Mouse (Mus musculus) cerebellum, adult 9-10 months (tissue): ENCODE results near the gene Mta2.

Experiments
- DNase-seq: peaks from one replicate; pipeline ENCODE4 v3.0.0; 2022

Mta2 gene

DNA sequence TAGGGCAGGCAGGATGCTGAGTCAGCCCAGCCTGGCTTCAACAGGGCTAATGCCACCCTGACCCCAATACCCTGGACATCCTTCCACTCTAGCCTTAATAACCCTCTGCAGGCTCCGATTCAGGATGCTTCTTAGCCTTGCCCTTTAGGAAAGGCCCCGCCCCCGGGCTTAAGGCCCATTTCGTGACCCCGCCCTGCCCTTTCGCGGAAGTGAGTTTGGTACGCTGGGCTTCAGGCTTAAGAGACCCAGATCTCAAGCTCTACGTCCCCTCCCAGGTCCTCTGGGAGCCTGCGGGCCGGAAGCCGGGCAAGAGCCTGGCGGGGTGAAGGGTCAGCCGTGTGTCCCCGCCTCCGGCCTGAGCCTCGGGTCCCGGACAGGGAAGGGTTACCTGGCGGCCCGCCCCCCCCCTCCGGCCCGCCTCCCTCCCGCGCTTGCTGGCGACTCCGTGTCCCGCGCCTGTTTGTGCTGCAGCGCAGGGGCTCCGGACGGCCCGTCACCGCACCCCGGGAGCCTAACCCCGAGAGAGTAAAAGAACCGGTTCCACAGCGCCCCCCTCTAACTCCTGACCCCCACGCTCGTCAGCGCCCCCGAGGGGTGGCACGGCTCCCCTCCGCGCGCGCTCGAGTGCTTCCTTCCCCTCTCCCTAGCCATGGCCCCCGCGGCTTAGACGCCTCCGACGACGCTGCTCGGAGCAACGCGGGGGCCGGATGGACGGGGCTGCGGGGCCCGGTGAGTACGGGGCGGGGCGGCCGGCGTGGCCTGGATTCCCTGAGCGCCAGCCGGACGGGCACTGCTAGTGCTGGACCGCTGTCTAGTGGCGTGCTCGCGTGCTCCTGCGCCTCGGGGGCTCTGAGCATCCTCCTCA, 12.2 kb upstream of the Mta2 start, which contains the start of the genes Rom1 and Eml3:
Gene Rom1 (minus strand): TSS at position 133 of the 865 bp plus-strand sequence.
Gene Eml3 (plus strand): TSS at position 329 of the 865 bp plus-strand sequence.
- peak; percentile 88 for DNase-seq

DNA sequence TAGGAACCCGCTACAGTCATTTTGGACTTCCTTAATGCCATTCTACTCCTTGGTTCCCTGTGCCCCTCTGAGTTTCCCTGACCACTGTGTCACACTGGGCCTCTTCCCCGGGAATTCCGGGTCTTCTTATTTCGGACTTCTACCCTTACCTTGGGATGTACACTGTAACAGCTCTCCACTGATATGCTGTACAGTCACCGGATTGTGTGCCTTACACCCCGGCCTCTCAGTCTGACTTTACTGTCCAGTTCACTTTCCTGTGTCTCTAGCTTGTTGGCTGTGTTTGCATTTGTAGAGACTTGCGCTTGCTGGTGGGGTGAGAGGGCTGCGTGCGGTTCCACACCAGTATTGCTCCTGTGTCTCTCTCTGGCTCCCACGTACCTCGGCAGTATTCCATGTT, 11.6 kb upstream of the Mta2 start:
- DNase-seq = no peak

DNA sequence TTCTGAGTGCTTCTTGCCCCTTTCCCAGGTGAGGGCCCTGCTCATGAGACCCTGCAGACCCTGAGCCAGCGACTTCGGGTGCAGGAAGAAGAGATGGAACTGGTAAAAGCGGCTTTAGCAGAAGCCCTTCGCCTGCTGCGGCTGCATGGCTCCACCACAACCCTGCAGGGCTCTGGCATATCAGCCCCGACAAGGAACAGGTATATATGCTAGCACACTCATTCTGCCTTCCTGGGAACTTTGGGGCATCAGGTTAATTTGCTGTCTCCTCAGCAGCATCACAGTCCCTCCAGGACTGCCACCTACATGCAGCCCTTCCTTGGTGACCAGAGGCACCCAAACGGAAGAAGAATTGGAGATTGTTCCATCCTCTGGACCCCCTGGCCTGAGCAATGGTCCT, 10.9 kb upstream of the Mta2 start:
- DNase-seq = no peak

DNA sequence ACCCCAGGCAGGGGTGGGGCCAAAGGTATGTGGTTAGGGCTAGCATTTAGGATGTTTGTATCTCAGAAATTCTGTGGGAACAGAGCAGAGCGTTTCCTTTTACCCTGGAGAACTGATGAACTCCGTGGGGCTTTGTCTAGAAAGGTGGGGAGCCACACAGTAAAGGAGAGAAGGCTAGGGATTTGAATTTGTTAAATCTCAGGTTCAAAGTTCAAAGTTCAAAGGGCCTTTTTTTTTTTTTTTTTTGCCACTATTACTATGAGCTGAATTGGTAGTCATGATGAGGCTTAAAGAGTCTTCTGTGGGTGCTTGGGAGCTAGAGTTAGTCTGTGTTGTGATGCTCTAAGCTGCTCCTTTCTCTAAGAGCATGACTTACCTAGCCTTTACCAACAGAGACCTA, 4.9 kb upstream of the Mta2 start:
- DNase-seq = no peak

DNA sequence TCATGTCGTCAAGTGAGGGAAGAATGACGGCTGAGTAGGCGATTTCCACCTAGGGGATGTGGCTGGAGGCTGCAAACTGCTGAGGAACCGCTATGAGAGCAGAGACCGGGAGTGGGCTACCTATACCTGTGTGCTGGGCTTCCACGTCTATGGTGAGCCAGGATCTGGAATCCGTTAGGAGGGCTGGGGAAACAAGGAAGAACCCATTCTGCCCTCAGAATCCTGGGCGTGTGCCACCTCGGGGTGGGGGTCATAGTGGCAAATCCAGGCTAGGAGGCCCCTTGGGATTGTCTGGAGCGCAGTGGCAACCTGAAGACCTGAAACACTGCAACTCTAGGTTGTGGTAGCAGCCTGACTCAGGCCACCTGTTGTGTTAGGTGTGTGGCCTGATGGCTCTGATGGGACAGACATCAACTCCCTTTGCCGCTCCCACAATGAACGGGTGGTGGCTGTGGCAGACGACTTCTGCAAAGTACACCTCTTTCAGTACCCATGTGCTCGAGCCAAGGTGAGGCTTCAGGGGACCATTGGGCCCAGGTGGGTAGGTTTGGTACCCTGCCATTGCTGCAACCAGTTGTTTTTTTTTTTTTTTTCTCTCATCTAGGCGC, 1.0 kb upstream of the Mta2 start:
- DNase-seq = no peak

DNA sequence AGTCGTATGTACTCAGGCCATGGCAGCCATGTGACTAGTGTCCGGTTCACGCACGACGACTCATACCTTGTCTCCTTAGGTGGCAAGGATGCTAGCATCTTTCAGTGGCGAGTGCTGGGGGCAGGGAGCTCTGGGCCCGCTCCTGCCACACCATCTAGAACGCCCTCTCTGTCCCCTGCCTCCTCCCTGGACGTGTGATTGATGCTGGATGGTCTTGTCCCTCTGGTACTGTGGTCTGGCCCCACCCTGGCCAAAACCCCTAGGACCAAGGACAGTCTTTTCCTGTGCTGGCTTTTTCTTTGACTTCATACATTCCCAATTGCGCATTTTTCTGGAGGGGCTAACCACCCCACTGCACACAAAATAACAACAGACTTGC, 550 bp upstream of the Mta2 start:
- no peak for DNase-seq

DNA sequence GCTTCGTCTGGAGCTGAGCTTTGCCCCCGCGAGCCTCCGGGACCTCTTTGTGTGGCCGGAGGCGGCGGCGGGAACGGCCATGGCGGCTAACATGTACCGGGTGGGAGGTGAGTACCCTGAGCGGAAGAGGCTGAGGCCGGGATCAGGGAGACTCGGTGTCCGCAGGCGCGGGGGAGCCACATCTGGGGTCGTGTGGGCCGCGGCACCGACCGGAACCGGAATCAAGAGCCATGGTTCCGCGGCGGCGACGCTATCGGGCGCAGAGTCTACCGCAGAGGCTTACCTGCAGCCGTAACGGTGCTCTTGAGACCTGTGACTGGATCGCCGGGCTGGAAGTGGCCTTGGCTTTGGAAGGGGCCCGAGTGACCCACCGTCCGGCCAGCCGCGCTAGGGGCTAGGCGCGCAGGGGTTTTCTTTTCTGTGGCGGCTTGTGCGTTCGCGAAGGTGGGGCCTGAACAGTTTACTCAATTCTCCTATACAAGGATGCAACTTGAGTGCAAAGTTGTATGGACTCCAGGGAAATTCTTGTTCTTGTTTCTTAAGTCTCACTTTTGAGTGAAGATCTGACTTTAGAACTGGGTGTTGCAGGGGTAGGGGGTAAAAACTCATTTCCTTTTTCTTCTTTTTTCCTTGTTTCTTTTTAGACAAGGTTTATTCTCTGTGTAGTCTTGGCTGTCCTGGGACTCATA, 745 bp downstream of the Mta2 start:
- DNase-seq = no peak

DNA sequence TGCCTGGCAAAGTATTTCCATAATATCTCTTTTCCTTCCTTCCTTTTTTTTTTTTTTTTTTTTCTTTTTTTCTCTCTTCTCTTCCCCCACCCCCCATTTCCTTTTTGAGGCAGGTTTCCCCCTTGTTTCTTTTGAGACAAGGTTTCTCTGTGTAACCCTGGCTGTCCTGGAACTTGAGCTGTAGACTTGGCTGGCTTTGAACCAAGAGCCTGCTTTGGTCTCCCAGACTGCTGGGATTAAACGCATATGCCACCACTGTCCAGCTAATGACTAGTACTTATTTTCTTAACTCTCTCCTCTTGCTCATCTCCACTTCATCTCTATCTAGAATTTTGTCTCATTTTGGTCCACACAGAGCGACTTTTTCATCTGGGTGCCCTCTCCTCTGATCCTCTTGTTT, 1.4 kb downstream of the Mta2 start:
- no peak for DNase-seq

DNA sequence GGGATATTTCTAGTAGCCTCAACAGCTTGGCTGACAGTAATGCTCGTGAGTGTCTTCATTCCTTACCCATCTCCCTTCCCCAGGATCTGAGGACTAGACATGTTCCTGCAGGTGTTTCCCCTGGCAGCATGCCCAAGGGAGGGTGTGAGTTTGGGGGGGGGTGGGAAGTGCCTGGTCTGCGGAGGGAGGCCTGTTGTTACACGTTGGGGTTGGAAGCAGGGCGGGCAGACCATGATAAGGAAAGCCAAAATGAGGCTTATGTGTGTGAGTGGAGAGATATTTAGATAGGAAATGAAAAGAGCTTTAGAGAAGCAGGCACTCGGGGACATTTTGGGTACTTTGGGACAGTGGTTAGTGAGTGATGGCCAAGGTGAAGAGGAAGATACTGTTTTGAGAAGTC, 2.4 kb downstream of the Mta2 start:
- DNase-seq = no peak

DNA sequence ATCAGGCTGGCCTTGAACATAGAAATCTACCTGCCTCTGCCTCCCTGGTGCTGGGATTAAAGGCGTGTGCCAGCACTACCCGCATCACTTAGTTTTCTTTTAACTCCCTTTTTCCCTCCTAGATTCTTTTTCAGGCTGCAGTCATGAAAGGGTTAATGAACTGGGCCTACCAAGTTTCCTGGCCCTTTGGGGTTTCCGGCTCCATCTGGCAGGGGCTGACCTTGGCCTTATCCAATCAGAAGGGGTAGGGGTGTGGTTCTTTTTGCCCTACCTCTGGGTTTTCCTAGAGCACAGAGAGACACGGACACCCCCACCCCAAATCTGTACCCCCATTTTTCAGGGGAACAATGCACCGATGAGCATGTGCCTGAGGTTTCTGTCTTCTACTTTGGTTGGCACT, 3.1 kb downstream of the Mta2 start:
- no peak for DNase-seq

DNA sequence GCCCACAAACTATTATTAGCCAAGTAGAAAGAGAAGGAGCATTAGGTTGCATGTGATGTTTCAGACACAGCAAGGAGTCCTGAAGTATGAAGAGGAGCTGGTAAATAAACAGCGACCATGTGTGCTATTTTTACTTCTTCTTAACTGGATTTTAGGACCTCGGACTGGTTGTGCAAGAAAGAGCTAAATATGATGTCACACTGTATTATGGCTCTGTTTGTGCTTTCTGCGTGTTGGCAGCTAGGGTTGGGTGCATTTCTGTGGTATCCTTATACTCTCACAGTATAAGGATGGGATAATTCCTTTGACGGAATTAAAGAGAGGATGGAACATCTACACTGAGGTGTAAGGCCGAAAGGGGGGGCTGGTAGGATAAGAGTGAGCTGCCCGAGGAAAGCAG, 3.6 kb downstream of the Mta2 start:
- DNase-seq = no peak

DNA sequence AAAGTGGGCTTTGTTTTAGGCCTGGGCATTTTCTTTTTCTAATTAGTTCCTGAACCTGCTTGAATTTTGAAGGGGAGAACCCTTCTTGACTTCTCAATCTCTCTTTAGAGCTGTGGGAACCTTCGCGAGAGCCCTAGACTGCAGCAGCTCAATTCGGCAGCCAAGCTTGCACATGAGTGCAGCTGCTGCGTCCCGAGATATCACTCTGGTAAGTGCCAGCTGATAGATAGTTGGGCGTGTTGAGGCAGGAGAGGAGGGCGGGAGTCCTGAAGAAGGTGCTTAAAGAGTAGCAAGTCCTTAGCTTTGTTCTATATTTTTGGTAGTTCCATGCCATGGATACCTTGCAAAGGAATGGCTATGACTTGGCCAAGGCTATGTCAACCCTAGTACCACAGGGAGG, 5.3 kb downstream of the Mta2 start:
- no peak for DNase-seq

DNA sequence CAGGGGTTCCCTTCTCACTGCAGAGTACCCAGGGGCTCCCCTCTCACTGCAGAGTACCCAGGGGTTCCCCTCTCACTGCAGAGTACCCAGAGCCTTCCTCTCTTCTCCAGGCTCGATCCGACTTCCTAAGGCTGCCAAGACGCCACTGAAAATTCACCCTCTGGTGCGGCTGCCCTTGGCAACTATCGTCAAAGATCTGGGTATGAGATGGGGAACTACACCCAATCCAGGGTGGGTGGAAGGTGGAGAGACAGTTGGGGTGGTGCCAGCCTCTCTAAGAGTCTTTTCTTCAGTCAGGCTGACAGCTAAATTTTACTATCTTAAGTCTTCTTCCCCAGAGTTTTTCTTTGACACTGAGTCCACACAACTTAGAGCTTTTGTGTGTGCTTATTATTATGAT, 8.5 kb downstream of the Mta2 start:
- DNase-seq = no peak

DNA sequence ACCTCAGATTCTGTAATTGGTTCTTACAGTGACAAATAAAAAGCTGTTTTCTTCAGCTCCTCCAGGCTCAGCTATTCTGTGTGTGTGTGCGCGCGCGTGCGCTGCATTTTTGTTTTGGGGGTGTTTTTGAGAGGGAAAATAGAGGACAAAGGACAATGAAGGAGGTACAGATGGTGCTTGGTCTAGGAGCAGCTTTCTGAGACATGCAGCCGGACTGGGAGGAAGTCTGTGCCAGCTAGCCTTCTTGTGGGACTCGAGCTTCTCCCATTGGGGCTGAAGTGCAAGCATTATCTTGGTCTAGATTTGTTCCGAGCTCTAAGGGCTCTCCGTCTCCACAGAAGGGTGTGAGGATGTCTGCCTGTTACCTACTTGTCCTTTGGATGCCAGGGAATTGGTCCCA, 10.6 kb downstream of the Mta2 start:
- DNase-seq = no peak

DNA sequence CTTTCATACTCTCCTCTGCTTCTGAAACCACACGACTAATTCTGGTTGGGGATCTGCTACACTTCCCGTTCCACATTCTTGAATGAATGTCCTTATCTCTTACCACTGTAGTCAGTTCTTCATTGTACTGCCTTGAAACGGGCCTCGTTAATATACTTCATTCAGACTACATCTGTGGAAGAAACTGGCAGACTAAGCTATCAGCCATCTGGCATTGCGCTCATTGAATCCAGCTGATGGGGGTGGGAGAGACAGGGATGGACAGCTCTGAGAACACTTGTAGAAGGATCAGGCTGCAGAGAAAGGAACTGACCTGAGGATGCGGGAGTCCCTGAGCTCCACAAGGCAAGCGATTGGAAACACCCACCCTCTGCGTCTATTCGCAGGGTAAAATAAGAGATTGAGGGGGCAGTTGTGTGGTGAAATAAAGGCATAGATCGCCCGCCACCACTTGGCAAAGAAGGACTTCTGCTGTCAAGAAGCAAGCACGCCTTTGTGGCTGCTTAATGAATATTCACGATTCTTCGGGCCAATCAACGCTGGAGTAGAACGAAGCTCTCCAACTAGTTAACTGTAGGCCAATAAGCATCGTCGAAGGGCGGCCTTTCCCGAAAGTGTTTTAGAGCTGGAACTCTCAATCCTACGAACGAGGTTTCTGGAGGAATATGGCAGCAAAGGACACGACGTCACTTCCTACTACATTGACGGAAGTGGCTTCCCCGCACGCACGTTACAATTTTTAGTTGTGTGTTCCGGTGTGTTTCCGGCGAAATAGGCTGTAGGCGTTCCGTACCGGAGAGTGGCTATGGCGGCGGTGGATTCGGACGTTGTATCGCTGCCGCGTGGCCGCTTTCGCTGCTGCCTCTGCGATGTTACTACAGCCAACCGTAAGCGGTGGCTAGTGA, 11.7 kb downstream of the Mta2 start, which contains the start of gene Tut1:
Gene Tut1 (plus strand): TSS at position 713 of the 905 bp plus-strand sequence.
- DNase-seq = peak; percentile 95

DNA sequence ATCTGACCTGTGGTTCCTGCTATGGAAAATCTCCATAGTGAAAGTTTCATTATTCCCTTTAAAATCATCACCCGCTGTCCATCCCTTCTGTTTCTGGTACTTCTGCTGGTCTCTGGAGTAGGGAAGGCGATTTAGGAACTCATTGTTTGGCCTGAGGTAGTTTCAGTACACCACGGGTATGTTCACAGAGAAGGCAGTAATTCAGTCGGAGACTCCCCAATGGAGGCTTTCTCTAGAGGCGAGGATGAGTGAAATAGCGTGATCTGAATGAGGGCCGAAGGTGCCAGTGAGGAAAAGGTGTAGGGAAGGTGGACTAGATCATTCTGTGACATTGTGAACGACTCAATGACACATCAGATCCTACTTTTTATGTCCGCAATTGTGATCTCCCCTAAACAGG, 12.5 kb downstream of the Mta2 start:
- DNase-seq = no peak

DNA sequence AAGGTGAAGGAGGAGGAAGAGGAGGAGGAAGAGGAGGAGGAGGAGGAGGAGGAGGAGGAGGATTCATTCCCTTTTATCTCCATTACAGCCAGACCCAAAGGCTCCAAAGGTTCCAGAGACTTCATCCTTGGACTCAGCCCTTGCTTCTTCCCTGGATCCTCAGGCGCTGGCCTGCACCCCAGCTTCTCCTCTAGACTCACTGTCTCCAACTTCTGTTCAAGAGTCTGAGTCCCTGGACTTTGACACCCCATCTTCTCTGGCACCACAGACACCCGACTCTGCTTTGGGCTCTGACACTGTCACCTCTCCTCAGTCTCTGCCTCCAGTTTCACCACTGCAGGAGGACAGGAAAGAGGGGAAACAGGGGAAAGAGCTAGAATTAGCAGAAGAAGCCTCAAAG, 20.6 kb downstream of the Mta2 start:
- no peak for DNase-seq

DNA sequence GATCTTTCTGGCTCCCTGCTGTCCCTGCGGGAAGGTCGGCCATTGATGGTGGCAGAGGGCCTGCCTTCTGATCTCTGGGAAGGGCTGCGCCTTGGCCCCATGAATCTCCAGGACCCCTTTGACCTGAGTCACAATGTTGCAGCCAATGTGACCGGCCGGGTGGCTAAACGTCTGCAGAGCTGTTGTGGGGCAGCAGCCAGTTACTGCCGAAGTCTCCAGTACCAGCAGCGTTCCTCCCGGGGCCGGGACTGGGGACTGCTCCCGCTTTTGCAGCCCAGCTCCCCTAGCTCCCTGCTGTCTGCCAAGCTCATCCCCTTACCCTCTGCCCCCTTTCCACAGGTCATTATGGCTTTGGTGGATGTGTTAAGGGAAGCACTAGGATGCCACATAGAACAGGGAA, 23.4 kb downstream of the Mta2 start:
- DNase-seq = no peak

DNA sequence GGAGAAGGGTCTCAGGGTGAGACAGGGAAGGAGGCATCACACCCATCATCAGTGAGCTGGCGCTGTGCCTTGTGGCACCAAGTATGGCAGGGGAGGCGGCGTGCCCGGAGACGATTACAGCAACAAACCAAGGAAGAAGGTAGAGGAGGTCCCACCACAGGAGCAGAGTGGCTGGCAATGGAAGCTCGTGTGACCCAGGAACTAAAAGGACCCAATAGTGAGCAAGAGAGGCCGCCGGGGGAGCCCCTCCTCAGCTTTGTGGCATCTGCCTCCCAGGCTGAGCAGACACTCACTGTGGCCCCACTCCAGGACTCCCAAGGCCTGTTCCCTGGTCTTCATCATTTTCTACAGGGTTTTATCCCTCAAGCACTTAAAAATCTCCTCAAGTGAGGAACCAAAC, 24.1 kb downstream of the Mta2 start:
- DNase-seq = peak; percentile 70

DNA sequence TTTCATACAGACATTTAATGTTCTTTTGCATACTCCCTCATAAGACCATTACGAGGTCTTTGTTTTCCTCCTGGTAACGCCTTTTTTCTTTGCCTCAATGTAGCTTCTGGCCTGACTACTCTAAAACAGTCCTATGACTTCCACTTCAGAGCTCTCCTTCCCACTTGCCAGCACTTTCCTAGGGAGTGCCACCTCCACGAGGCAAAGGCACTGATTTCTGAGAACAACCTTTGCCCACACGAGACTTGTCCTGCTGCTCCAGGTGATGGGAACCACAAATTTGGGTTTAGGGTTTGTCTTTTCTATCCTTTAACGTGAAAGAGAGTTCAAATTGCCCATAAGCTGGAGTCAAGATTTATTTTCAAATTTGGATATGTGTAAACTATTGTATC, 24.5 kb downstream of the Mta2 start:
- peak; percentile 64 for DNase-seq

DNA sequence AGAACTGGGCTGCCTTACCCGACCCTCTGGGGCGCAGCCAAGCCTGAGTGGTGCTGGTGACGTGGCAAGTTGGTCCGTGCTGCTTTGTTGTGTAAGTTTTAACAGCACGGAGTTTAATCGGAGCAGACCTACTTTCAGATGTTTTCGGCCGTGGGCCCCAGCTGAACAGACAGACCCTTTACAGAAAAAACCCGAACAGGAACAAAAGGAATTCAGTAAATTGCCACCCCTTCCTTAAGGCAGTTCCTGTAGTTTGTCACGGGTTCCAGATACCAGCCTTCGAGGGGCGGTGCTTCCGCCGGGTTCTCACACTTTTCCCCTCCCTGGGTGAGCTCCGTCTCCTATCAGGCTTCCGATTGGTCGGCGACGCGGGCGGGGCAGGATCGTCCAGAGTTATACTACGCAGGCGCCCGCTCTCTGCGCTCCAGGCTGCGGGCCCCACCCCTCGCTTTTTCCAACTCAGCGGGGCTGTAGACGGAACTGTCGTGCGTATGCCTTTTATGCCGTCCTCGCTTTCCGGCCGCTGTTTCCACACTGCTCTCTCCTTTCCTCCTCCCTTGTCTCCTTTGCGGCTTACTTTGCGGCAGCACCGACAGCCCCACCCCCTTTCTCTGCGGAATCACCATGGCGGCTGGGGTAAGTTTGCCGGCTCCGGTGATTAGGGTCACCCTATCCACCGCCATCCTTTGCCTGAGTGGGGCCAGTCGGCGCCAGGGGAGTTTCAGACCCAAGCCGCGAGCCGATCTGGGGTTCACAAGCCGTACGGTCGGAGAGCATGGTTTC, 25.1 kb downstream of the Mta2 start, which contains the start of gene Eef1g:
Gene Eef1g (plus strand): TSS at position 452 of the 783 bp plus-strand sequence.
- DNase-seq = peak; percentile 99

DNA sequence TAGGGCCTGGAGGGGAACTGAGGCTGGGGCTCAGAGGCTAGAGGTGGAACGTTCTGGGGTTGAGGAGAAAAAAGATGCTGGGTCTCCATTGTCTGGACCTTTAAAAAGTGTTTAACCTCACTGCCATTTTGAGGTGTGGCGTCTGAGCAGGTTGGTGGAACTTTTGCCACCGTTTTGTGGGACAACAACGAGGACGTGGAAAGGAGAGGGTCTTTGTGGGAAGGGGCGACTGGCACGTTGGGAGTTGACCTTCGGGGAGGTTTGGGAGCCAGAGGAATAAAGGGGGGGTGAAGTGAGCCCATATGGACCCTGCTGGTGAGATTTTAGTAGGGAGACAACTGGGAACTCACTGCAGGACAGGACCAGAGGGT, 25.7 kb downstream of the Mta2 start:
- DNase-seq = no peak
